Mouse (Mus musculus) forebrain, embryonic 11.5 days (tissue): ENCODE measurements at regions not wholly inside any gene's neighbourhood (a gene's known extent, or its start where the extent isn't known, plus 50 kb on each side); places are given as distances from the start of the nearest gene placed in this dataset.

Experiments
- ATAC-seq: fragments of 200-750 bp; cut with Nextera tagmentation; replicated peaks from 2 replicates; pipeline ENCODE4 v1.8.0; 2017; ENCODE audit warnings: moderate TSS enrichment; ENCODE audit not compliant: low FRiP score
- DNase-seq: peaks from one replicate; pipeline ENCODE4 v3.0.0-alpha.2; 2017; ENCODE audit warnings: low spot score
- H3K27ac ChIP-seq: fragments of 300-500 bp; sonication (generic); 2 replicates; pipeline ENCODE4 v1.5.1; 2014; ENCODE audit warnings: low read depth, low read length
- H3K27me3 ChIP-seq: fragments of 300-500 bp; sonication (generic); 2 replicates; pipeline ENCODE4 v1.6.1; 2014; ENCODE audit warnings: mild to moderate bottlenecking, low read length, mixed read lengths; ENCODE audit not compliant: control insufficient read depth, insufficient read depth
- H3K36me3 ChIP-seq: fragments of 300-500 bp; sonication (generic); 2 replicates; pipeline ENCODE4 v1.6.1; 2014; ENCODE audit warnings: mild to moderate bottlenecking, low read length, moderate library complexity, mixed read lengths; ENCODE audit not compliant: control insufficient read depth, insufficient read depth
- H3K4me1 ChIP-seq: fragments of 300-500 bp; sonication (generic); replicated peaks from 2 replicates; pipeline ENCODE4 v1.6.1; 2014; ENCODE audit warnings: low read length, mixed read lengths; ENCODE audit not compliant: control insufficient read depth, insufficient read depth
- H3K4me2 ChIP-seq: fragments of 300-500 bp; sonication (generic); 2 replicates; pipeline ENCODE4 v1.6.1; 2014; ENCODE audit warnings: low read depth, mild to moderate bottlenecking, low read length, moderate library complexity, mixed read lengths; ENCODE audit not compliant: severe bottlenecking
- H3K4me3 ChIP-seq: fragments of 300-500 bp; sonication (generic); 2 replicates; pipeline ENCODE4 v1.5.1; 2014; ENCODE audit warnings: low read depth, low read length
- H3K9ac ChIP-seq: fragments of 300-500 bp; sonication (generic); 2 replicates; pipeline ENCODE4 v1.6.1; 2014; ENCODE audit warnings: low read length
- H3K9me3 ChIP-seq: fragments of 300-500 bp; sonication (generic); 2 replicates; pipeline ENCODE4 v1.6.1; 2016; ENCODE audit warnings: low read length, mixed read lengths; ENCODE audit not compliant: control insufficient read depth
- WGBS: fragments of 180-500 bp; shearing (Covaris S2); extraction: QIAGEN DNeasy Blood & Tissue Kit; methylation state at CpG from one replicate; pipeline ENCODE4 v1.1.7; 2014; 5-methylcytosine and 5-hydroxymethylcytosine counted together

DNA sequence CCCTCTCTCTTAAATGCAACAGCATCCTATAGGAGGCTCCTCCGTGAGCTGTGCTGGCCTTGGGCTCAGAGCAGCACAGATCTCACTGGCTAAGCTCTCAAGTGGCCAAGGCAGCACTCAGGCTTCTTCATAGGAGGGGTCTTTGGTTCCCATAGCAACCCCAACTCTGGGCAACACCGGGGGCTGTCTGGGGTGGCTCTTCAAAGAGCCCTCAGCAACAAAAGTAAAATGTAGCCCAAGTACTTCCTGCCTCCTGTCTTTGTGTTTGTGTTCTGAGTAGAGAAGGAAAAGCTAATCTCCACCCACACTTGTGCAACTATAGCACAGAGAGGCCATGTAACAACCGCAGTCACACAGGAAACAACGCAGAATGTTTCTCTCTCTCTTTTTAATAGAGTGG, 322.2 kb upstream of the Tbx3 start:
- Histone ChIP-seq H3K9ac (no peak overlapping the region), H3K9me3 (no peaks in the 10 kb centered on the region), H3K4me3 (no peak overlapping the region), H3K4me2 (no peak overlapping the region), H3K27ac (no peak overlapping the region), H3K27me3 (no peaks in the 10 kb centered on the region), H3K36me3 (no peaks in the 10 kb centered on the region), H3K4me1 (no peaks in the 10 kb centered on the region; the same call in 1 of the 2 replicates)
- 42% methylated on average over 4 of the region's 4 CpGs for WGBS
- ATAC-seq (no peak), DNase-seq (no peak)

DNA sequence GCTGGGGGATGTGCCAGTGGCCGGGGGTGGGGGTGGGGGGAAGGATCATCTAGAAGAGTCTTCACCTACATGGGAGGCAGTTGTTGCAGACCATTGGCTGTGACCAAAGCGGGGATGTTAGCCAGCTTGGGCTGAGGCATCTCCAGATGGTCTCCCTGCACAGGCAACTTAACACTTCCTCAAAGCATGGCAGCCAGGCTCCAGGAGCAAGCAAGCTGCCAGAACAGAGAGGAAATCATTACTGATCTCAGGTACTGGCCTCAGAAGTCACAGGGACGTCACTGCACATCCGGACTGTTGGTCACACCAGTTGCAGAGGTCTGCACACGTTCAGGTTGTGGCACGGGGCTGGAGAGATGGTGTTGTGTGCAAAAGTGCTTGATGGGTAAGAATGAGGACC, 321.1 kb upstream of the Tbx3 start:
- no peaks in the 10 kb centered on the region; the same call in 1 of the 2 replicates for H3K4me1 ChIP-seq
- no peaks in the 10 kb centered on the region for H3K27me3 ChIP-seq
- no peak overlapping the region for H3K4me3 ChIP-seq
- ATAC-seq (no peak), DNase-seq (no peak)
- 84% methylated on average over 6 of the region's 6 CpGs for WGBS
- H3K4me2 ChIP-seq, result no peak overlapping the region
- no peak overlapping the region for H3K9ac ChIP-seq
- H3K9me3 ChIP-seq, result no peaks in the 10 kb centered on the region
- H3K36me3 ChIP-seq, result no peaks in the 10 kb centered on the region
- no peak overlapping the region for H3K27ac ChIP-seq

- Histone ChIP-seq H3K4me1 (no peaks in the 10 kb centered on the region; the same call in 1 of the 2 replicates), H3K4me2 (no peak overlapping the region), H3K36me3 (no peaks in the 10 kb centered on the region), H3K9ac (no peak overlapping the region), H3K27ac (no peak overlapping the region), H3K9me3 (no peaks in the 10 kb centered on the region), H3K4me3 (no peak overlapping the region), H3K27me3 (no peaks in the 10 kb centered on the region)
- 87% methylated on average over 8 of the region's 8 CpGs for WGBS
- DNase-seq, result no peak
- ATAC-seq, result no peak
Measured at GRCm38 (mm10) chr5:119350325-119350915, 320.0 kb upstream of the Tbx3 start.

GRCm38 (mm10) chr5:119355471-119355870, 315.0 kb upstream of the Tbx3 start:
- ATAC-seq (no peak), DNase-seq (no peak)
- Histone ChIP-seq H3K4me1 (no peaks in the 10 kb centered on the region), H3K9ac (no peak overlapping the region), H3K27ac (no peak overlapping the region), H3K4me3 (no peak overlapping the region), H3K4me2 (no peak overlapping the region), H3K36me3 (no peaks in the 10 kb centered on the region), H3K9me3 (no peaks in the 10 kb centered on the region), H3K27me3 (no peaks in the 10 kb centered on the region)
- 91% methylated on average over 10 of the region's 10 CpGs for WGBS

DNA sequence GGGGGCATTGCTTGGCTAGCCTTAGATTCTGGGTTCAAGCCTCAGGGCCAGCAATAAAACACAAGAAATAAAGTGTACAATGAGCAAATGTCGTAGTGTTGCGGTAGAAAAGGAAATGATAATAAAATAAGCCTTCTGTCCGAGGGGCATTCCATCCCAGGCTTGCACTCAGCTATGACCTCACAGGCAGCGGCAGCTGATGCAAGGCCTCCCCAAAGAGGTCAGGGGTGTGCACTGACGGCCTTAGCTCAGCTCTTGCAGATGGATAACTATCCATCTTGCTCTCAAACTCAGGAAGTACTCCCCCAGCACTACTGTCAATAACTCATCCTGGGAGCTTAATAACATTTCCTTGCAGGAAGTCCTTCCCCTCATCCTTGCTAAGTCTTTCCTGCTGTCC, 314.4 kb upstream of the Tbx3 start:
- H3K9me3 ChIP-seq, result no peaks in the 10 kb centered on the region
- no peaks in the 10 kb centered on the region for H3K27me3 ChIP-seq
- H3K36me3 ChIP-seq, result no peaks in the 10 kb centered on the region
- WGBS, result 84% methylated on average over 5 of the region's 5 CpGs
- H3K4me3 ChIP-seq, result no peak overlapping the region
- no peak for ATAC-seq
- no peak overlapping the region for H3K9ac ChIP-seq
- H3K4me2 ChIP-seq, result no peak overlapping the region
- H3K4me1 ChIP-seq, result no peaks in the 10 kb centered on the region
- no peak for DNase-seq
- H3K27ac ChIP-seq, result no peak overlapping the region

DNA sequence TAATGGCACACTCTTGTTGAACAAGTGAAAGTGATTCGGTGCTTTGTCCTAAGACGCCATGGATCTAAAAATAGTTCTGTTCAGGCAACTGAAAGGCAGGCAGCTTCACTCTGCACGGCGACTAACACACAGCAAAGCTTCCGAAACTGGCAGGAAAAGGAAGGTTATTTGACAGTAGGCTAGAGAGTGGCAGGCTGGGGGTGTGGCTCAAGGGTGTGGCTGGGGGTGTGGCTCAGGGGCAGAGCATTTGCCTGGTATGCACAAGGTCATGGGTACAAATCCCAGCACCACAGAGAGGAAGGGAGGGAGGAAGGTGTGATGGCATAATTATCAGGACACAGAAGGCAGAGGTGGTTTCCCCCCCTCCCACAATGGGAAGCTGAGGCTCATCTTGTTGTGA, 310.8 kb upstream of the Tbx3 start:
- Histone ChIP-seq H3K36me3 (no peaks in the 10 kb centered on the region), H3K9ac (no peak overlapping the region), H3K27me3 (no peaks in the 10 kb centered on the region), H3K4me1 (no peaks in the 10 kb centered on the region), H3K27ac (no peak overlapping the region), H3K4me3 (no peak overlapping the region), H3K4me2 (no peak overlapping the region), H3K9me3 (no peaks in the 10 kb centered on the region)
- no peak for ATAC-seq
- no peak for DNase-seq
- 73% methylated on average over 5 of the region's 5 CpGs for WGBS

GRCm38 (mm10) chr5:119360351-119360750, 310.1 kb upstream of the Tbx3 start:
- H3K27ac ChIP-seq, result no peak overlapping the region
- WGBS, result 91% methylated on average over 2 of the region's 2 CpGs
- no peak overlapping the region for H3K4me3 ChIP-seq
- no peaks in the 10 kb centered on the region for H3K36me3 ChIP-seq
- no peak overlapping the region for H3K4me2 ChIP-seq
- H3K4me1 ChIP-seq, result no peaks in the 10 kb centered on the region
- H3K9ac ChIP-seq, result no peak overlapping the region
- no peak for DNase-seq
- H3K27me3 ChIP-seq, result no peaks in the 10 kb centered on the region
- ATAC-seq, result no peak
- H3K9me3 ChIP-seq, result no peaks in the 10 kb centered on the region

DNA sequence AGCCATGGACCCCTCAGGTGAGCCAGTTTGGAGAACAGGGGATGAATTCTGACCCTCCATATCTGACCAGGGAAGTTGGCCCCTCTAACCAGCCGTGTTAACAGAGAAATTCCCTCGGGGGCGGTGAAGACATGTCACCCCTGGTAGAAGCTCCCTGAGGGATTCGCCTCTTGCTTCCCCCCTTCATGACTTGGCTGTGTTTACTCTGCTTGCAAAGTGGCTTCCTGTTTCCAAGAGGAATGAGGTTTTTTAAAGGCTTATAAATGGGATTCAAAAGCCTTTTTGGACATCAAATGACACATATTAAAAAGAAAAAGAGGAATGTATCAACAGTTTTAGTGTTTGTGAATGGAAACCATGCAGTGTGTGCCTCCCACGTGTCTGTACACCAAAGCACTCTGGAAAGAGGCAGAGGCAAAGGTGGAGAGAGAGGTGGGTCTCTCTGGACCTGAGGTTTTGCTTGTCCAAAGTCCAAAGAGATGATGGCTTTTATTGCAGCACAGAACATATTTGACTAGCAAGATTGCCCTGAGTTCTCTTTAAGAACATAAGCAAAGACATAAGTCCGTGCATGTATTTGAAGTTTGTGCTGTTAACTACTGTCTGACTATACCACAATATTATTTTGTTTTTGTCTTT, 308.9 kb upstream of the Tbx3 start:
- Histone ChIP-seq H3K4me2 (no peak overlapping the region), H3K4me3 (no peak overlapping the region), H3K4me1 (no peaks in the 10 kb centered on the region), H3K27ac (no peak overlapping the region), H3K36me3 (no peaks in the 10 kb centered on the region), H3K9ac (no peak overlapping the region), H3K27me3 (no peaks in the 10 kb centered on the region), H3K9me3 (no peaks in the 10 kb centered on the region)
- 82% methylated on average over 6 of the region's 6 CpGs for WGBS
- no peak for DNase-seq
- no peak for ATAC-seq

DNA sequence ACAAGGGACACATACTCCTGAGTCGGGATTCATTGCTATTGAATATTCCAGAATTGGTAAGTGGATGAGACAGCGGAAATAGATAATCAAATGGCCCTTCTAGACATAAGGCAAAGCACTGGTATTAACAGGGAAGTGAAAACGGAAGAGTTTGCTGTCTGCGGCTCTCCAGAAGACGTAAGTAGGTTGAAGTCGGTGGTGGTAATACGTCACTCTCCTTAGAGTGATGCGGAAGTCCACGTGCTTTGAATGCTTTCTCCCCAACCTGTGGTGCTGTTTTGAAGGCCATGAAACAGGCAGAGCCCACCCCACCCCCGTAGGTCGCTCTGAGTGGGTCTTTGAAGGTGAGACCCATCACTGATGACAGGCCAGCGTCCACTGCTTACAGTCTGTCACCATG, 308.0 kb upstream of the Tbx3 start:
- WGBS, result 89% methylated on average over 12 of the region's 12 CpGs
- no peak for DNase-seq
- ATAC-seq, result no peak
- Histone ChIP-seq H3K36me3 (no peaks in the 10 kb centered on the region), H3K4me3 (no peak overlapping the region), H3K9ac (no peak overlapping the region), H3K27me3 (no peaks in the 10 kb centered on the region), H3K4me2 (no peak overlapping the region), H3K9me3 (no peaks in the 10 kb centered on the region), H3K27ac (no peak overlapping the region), H3K4me1 (no peaks in the 10 kb centered on the region)
